Mouse (Mus musculus) brain, adult 2 months (tissue): Measurements from ENCODE around the gene Smu1.
A peak's percentile ranks its signal among the peaks of the same experiment; 100 is the strongest.

Source experiments
- DNase-seq: peaks from one replicate; pipeline ENCODE4 v3.0.0; 2011; ENCODE audit warnings: low read depth, low spot score

Gene Smu1

DNA sequence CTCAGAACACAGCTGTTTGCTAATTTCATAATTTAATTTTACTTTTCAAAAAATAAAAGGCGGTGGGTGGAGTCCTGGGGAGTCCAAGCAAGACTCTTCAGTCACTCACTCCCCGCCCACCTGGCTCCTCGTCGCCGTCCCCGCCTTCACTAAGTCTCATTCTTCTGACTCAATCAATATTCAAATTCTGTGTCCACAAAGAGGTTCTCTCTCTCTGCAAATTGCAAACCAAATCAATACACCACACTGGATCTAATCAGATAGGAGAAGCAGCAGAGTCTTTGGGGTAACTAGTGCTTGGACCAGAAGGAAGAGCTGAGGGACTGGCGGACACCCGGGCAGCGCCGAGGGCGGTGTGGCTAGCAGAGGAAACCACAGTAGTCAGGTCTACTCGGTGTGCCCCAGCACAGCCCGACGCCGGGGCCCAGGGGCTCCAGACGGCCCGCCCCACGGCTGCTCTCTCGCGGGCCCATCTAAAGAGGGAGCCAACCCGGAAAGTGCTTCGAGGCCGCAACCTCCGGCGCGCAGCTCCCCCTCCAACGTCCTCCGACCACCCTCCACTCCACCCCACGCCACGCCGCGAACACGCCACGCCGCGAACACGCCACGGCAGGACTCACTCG lies 455 bp downstream of the Smu1 start:
- DNase-seq: peak; percentile 19

DNA sequence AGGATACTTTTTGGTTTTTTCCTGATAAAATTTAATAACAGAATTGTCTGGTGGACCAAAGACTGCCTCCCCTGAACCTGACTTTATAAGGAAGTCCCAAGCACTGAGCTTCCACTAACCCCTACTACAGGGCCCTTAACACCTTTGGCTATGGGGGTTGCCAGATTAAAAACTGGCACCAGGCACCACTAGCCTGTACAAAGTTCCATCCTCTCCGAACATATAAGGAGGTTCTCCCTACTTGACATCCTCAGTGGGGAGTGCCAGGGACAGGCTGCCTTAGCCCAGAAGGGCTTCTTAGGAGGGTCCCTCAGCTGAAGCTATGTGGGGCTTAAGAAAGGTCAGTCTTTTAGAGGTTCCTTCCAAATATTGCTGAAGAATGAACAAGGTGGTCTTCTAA lies 22.4 kb downstream of the Smu1 start:
- DNase-seq: no peak

DNA sequence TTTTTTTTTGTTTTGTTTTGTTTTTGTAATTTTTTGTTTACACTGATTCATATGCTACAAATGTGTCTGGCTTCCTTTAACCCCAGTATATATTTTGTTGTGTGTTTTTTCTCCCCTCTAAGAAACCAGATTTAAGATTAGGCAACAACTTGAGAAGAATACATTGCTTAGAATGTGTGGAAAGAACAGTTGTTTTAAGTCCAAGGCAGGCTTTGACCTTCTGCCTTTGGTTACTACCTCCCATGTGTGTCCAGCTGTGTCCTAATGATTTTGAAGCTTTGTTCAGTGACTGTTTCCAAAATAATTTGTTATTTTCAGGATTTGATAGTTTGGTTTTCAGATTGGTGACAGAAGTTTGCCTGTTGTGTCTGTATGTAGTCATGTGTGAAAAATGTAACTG lies 26.5 kb downstream of the Smu1 start:
- DNase-seq: no peak

GRCm38 (mm10) chr4:40727247-40727646 lies 30.5 kb downstream of the Smu1 start:
- peak; percentile 16 for DNase-seq

DNA sequence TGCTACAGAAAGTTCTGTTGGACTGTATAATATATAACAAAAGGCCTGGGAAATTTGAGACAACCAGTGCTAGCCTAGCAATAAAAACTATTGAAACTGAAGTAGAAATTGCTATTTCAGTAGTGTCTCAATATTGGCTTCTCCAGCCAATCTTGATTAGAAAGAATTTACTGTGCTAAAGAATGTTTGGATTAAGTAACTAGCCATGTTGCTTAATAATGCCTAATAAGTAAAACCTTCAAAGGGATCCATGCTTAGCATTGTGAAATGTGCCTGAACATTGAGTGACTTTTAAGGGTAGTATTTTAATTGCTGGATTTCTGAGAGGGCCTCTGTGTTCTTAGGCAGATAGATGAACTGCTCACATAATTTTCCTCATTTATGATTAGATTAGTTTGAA lies 32.2 kb downstream of the Smu1 start:
- DNase-seq: no peak

- DNase-seq: no peak
These were observed 32.6 kb downstream of the Smu1 start for GRCm38 (mm10) chr4:40725141-40725540.

DNA sequence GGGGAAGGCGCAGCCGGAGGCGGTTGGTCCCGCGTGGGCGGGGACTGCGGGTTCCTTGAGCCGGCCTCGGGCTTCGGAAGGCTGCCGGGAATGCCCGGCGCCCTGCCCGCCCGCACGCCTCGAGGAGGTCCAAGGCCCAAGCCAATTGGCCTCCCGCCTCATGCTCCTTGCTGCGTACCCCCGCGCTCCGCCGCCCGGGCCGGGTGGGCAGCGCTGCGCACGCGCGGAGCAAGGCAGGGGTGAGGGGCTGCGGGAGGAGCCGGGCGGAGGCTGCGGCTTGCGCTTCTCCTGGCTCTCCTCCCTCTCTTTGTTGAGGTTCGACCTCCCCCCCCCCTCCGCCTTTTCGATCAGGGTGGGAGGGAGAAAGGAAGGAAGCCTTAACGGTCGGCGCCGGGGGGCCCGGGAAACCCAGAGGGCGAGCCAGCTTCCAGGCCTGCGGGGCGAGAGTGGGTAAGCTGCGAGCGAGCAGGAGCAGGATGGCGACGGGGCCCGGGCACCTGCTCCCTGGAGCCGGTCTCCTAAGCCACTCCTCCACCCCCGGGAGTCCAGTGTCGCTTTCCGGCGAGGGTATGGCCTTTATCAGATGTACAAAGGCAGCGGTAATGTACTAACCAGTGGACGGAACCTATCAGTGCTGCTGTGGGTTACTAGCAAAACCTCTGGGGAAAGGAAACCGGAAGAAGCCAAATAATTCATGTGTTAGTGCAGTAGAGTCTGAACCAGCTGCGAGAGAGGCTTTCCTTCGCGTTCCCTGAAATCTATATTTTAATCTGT lies 34.8 kb downstream of the Smu1 start:
- peak; percentile 82 for DNase-seq

GRCm38 (mm10) chr4:40722011-40722666 lies 35.6 kb downstream of the Smu1 start, which contains the start of gene Dnaja1:
Gene Dnaja1, plus strand, starts transcription at chr4:40722150.
- peak; percentile 97 for DNase-seq

GRCm38 (mm10) chr4:40720910-40721309 lies 36.8 kb downstream of the Smu1 start:
- no peak for DNase-seq

DNA sequence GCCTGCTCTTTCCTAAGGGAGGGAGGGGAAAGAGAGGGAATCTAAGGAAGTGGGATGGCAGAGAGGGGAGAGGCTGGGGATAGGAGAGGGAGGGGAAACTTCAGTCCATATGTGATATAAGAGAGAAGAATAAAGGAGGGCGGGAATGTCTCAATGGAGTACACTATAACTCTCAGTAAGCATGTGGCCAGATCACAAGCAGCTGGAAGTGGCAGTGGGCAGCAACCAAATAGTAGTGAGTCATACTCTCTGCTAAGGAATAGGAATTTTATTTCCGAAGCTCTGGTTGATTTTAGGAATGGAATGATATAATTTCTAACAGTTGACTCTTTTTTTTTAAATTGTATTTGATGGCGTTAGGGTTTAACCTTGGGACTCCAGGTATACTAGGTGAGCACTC lies 40.6 kb downstream of the Smu1 start:
- DNase-seq: no peak

- no peak for DNase-seq
These were observed 53.9 kb downstream of the Smu1 start for GRCm38 (mm10) chr4:40703710-40704275.

GRCm38 (mm10) chr4:40702797-40703709 lies 54.7 kb downstream of the Smu1 start, which contains the start of gene Aptx:
Gene Aptx, minus strand, starts transcription at chr4:40703194.
- DNase-seq: peak; percentile 98

- DNase-seq: no peak
These were observed 55.9 kb downstream of the Smu1 start for GRCm38 (mm10) chr4:40701796-40702195.

DNA sequence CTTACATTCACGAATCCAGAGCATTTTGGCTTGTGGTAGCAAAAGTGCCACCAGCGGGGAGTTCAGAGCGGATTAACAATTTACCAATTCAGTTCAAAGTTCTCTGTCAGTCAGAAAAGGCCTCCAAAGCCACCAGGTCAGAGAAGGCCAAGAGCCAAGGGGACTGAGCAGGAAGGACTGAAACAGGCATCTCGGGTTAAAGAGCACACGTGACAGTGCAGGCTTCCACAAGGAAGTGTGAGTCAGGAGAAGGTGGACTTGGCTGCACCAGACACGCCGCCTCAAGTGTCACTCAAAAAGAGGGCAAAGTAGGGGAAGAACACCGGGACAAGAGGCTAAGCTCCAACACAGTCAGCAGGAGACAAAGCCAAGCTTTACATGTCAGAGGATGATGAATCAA lies 57.5 kb downstream of the Smu1 start:
- no peak for DNase-seq

- DNase-seq: no peak
These were observed 60.7 kb downstream of the Smu1 start for GRCm38 (mm10) chr4:40697059-40697458.

DNA sequence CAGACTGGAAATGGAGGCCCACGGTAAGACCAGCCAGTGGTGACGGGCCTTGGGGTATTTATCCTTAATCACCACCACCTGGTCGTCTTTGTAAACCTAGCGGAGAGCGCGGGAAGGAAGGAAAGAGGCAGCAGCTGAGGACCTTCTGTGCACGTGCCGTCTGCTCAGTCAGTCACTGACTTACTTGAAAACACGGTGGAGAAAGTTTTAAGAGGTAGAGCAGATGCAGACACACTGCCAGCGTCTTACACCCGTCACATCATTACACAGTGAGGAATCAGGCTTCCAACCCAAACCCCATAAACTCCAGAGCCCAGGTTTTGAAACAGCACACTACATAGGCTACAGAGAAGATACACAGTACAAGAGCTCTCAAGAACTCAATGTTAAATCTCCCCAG lies 66.6 kb downstream of the Smu1 start:
- no peak for DNase-seq
